Mouse (Mus musculus): Measurements from ENCODE around the gene Car3. TPM values are rescaled to one million over a fixed set of nuclear protein-coding genes. Genes with fewer than 3 reads are reported as not detected.

Car3 gene
- polyA plus RNA-seq, 1 experiment from 2014 or later, result 26.8 TPM

DNA sequence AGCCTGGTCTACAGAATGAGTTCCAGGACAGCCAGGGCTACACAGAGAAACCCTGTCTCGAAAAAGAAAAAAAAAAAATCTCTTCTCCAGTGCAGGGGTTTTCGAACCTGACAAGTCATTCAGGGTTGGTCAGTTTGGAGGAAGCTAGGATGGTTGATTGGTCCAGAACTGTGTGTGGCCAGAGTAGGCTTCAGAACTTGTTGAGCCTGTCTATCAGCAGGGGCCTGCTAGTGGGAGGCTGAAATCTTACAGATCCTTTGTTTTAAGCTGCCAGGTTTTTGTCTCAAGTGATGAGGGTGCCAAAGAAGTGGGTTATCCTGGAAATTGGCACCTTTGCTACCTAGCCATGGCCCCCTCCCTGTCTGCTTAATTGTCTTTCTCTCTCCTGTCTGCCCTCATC, 25.8 kb downstream of the Car3 start:
- Histone ChIP-seq H3K4me3 (ENCODE audit: low read length) (no peak overlapping the region), H3K27ac (ENCODE audit: low read depth, low read length) (no peak overlapping the region), H3K27me3 (ENCODE audit: control insufficient read depth, insufficient read depth, low read length) (no peaks in the 10 kb centered on the region), H3K9me3 (ENCODE audit: control insufficient read depth, low read length) (no peaks in the 10 kb centered on the region), H3K36me3 (ENCODE audit: control insufficient read depth, insufficient read depth, low read length) (no peaks in the 10 kb centered on the region), H3K9ac (ENCODE audit: low read depth, low read length) (no peak overlapping the region), H3K4me1 (ENCODE audit: control insufficient read depth, insufficient read depth, low read length) (0 out of 2 replicates have a peak, but pooled peaks cover 3% of the 10 kb centered on the region), H3K4me2 (replicated peaks; ENCODE audit: low read depth, low read length) (no peak overlapping the region)
- no peak for ATAC-seq (ENCODE audit: low FRiP score, low TSS enrichment)
- WGBS, result 58% methylated on average over 2 of the region's 2 CpGs

DNA sequence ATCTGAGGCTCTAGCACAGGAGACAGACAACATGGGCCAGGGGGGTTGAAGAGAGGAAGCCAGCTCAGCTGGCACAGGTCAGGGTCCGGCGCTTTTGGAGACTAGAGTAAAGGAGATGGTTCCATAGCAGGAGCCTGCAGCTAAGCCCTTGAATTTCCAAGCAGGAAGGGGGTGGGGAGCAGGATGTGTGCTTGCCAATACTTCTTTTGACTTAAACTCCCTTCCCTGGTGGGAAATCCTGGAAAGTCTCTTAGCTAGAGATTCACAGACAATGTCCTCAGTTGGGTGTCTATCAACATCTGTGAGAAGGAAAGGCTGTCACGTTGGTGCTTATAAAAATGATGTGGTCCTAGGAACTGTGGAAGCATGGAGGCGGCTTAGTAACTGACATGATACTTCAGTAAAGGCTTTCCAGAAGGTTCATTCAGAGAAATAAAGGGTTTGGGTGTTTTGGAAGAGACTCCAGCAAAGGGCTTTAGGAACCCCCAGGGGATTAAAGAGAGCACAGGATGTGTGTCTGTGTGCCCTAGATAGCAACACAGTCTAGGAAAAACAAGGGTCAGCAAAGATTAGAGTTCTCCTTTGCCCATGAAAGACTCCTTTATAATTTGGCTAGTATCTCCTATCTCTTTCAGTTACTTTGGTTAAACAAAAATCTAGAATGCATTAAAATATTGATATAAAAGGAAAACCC, 26.6 kb downstream of the Car3 start:
- no peaks in the 10 kb centered on the region for H3K9me3 ChIP-seq (ENCODE audit: control insufficient read depth, low read length)
- no peak overlapping the region for H3K27ac ChIP-seq (ENCODE audit: low read depth, low read length)
- no peaks in the 10 kb centered on the region for H3K36me3 ChIP-seq (ENCODE audit: control insufficient read depth, insufficient read depth, low read length)
- ATAC-seq (ENCODE audit: low FRiP score, low TSS enrichment), result no peak
- H3K4me3 ChIP-seq (ENCODE audit: low read length), result no peak overlapping the region
- 67% methylated on average over 4 of the region's 4 CpGs for WGBS
- no peak overlapping the region for H3K9ac ChIP-seq (ENCODE audit: low read depth, low read length)
- 0 out of 2 replicates have a peak, but pooled peaks cover 3% of the 10 kb centered on the region for H3K4me1 ChIP-seq (ENCODE audit: control insufficient read depth, insufficient read depth, low read length)
- no peaks in the 10 kb centered on the region for H3K27me3 ChIP-seq (ENCODE audit: control insufficient read depth, insufficient read depth, low read length)
- H3K4me2 ChIP-seq (replicated peaks; ENCODE audit: low read depth, low read length), result no peak overlapping the region

DNA sequence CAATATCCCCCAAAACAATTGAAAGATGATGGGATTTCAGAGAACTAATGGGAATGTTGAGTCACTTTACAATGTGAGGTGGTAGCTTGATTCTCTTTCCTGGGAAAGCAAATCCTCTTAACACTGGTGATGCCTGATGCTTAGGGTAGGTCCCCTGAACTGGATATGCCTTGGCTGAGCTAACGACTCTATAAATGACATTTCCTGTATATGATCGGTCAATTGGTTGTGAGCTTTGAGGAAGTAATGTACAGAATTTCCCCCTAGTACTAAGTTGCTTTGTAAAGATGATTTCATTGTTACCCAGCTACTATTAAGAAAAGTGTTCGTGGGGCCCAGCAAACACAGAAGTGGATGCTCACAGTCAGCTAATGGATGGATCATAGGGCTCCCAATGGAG, 29.7 kb downstream of the Car3 start:
- Histone ChIP-seq H3K9me3 (ENCODE audit: control insufficient read depth, low read length) (no peaks in the 10 kb centered on the region), H3K4me2 (replicated peaks; ENCODE audit: low read depth, low read length) (no peak overlapping the region), H3K4me1 (ENCODE audit: control insufficient read depth, insufficient read depth, low read length) (0 out of 2 replicates have a peak, but pooled peaks cover 3% of the 10 kb centered on the region), H3K36me3 (ENCODE audit: control insufficient read depth, insufficient read depth, low read length) (no peaks in the 10 kb centered on the region), H3K27me3 (ENCODE audit: control insufficient read depth, insufficient read depth, low read length) (no peaks in the 10 kb centered on the region), H3K4me3 (ENCODE audit: low read length) (no peak overlapping the region), H3K27ac (ENCODE audit: low read depth, low read length) (no peak overlapping the region), H3K9ac (ENCODE audit: low read depth, low read length) (no peak overlapping the region)
- ATAC-seq (ENCODE audit: low FRiP score, low TSS enrichment), result no peak
- WGBS, result 83% methylated on average over 3 of the region's 3 CpGs

DNA sequence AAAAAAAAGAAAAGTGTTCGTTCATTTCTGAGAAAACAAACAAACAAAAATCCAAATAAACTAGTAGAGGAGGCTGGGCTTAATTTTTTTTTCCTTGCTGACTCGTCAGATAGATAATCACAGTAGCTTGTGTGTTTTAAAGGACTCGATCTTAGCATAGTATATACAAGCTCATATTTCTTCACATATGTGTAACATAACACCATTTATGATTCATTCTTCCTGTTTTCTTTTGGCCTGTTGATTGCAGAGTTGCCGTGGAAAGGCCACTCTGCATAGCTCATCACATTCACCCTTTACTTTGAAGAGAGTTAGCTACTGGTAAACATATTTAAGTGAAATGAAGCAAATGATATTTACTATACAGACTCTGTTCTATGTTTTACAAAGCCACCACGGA, 30.4 kb downstream of the Car3 start:
- 0 out of 2 replicates have a peak, but pooled peaks cover 3% of the 10 kb centered on the region for H3K4me1 ChIP-seq (ENCODE audit: control insufficient read depth, insufficient read depth, low read length)
- no peaks in the 10 kb centered on the region for H3K36me3 ChIP-seq (ENCODE audit: control insufficient read depth, insufficient read depth, low read length)
- no peaks in the 10 kb centered on the region for H3K27me3 ChIP-seq (ENCODE audit: control insufficient read depth, insufficient read depth, low read length)
- H3K9me3 ChIP-seq (ENCODE audit: control insufficient read depth, low read length), result no peaks in the 10 kb centered on the region
- ATAC-seq (ENCODE audit: low FRiP score, low TSS enrichment), result no peak
- no peak overlapping the region for H3K27ac ChIP-seq (ENCODE audit: low read depth, low read length)
- no peak overlapping the region for H3K4me3 ChIP-seq (ENCODE audit: low read length)
- H3K4me2 ChIP-seq (replicated peaks; ENCODE audit: low read depth, low read length), result no peak overlapping the region
- 62% methylated on average over 5 of the region's 5 CpGs for WGBS
- H3K9ac ChIP-seq (ENCODE audit: low read depth, low read length), result no peak overlapping the region

DNA sequence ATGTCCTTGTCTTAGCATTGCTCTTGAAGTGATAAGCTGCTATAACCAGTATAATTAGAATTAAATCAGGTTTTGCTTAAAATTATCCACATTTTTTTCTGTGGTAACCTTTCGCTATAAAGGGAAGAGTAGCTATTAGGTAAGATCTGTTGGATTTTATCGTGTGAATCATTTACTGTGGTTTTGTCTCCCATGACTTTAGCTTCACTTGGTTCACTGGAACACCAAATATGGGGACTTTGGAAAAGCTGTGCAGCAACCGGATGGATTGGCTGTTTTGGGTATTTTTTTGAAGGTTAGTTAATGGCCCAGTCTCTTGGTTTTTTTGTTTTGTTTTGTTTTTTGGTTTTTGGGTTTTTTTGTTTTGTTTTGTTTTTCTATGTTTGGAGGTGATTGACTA, 32.0 kb downstream of the Car3 start:
- Histone ChIP-seq H3K4me1 (ENCODE audit: control insufficient read depth, insufficient read depth, low read length) (0 out of 2 replicates have a peak, but pooled peaks cover 3% of the 10 kb centered on the region), H3K9me3 (ENCODE audit: control insufficient read depth, low read length) (no peaks in the 10 kb centered on the region), H3K36me3 (ENCODE audit: control insufficient read depth, insufficient read depth, low read length) (no peaks in the 10 kb centered on the region), H3K9ac (ENCODE audit: low read depth, low read length) (no peak overlapping the region), H3K27me3 (ENCODE audit: control insufficient read depth, insufficient read depth, low read length) (no peaks in the 10 kb centered on the region), H3K27ac (ENCODE audit: low read depth, low read length) (no peak overlapping the region), H3K4me2 (replicated peaks; ENCODE audit: low read depth, low read length) (no peak overlapping the region), H3K4me3 (ENCODE audit: low read length) (no peak overlapping the region)
- 93% methylated on average over 3 of the region's 3 CpGs for WGBS
- no peak for ATAC-seq (ENCODE audit: low FRiP score, low TSS enrichment)

DNA sequence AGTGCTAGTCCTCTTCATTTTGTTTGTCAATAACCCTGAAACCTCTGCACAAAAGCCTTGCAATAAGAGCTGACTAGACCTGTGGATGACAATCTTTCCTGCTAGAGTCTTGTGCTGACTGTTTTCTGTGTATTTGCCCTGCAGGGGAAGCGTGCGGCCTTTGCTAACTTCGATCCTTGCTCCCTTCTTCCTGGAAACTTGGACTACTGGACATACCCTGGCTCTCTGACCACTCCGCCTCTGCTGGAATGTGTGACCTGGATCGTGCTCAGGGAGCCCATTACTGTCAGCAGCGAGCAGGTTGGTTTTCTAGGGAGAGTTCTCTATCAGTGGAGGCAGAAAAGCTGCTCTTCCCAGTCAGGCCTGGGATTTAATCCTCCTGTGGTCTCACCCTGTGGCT, 34.5 kb downstream of the Car3 start:
- no peaks in the 10 kb centered on the region for H3K9me3 ChIP-seq (ENCODE audit: control insufficient read depth, low read length)
- no peaks in the 10 kb centered on the region for H3K36me3 ChIP-seq (ENCODE audit: control insufficient read depth, insufficient read depth, low read length)
- WGBS, result 80% methylated on average over 6 of the region's 6 CpGs
- no peak overlapping the region for H3K27ac ChIP-seq (ENCODE audit: low read depth, low read length)
- H3K9ac ChIP-seq (ENCODE audit: low read depth, low read length), result no peak overlapping the region
- no peak overlapping the region for H3K4me2 ChIP-seq (replicated peaks; ENCODE audit: low read depth, low read length)
- no peak for ATAC-seq (ENCODE audit: low FRiP score, low TSS enrichment)
- no peaks in the 10 kb centered on the region for H3K4me1 ChIP-seq (ENCODE audit: control insufficient read depth, insufficient read depth, low read length)
- H3K27me3 ChIP-seq (ENCODE audit: control insufficient read depth, insufficient read depth, low read length), result no peaks in the 10 kb centered on the region
- no peak overlapping the region for H3K4me3 ChIP-seq (ENCODE audit: low read length)

DNA sequence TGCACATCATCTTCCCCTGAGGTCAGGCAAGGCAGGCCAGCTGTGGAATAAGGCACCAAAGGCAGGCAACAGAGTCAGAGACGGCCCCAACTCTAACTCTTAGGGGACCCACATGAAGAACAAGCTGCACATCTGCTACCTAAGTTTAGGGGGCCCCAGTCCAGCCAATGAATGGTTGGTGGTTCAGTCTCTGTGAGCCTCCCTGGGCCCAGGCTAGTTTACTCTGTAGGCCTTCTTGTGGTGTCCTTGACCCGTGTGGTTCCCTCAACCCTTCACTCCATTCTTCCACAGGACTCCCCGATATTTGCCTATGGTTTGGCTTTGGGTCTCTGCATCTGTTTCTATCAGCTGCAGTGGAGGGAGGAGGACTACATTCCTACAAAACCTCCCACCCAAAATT, 40.1 kb downstream of the Car3 start:
- 89% methylated on average over 3 of the region's 3 CpGs for WGBS
- no peak for ATAC-seq (ENCODE audit: low FRiP score, low TSS enrichment)
- no peaks in the 10 kb centered on the region for H3K36me3 ChIP-seq (ENCODE audit: control insufficient read depth, insufficient read depth, low read length)
- no peaks in the 10 kb centered on the region for H3K4me1 ChIP-seq (ENCODE audit: control insufficient read depth, insufficient read depth, low read length)
- no peak overlapping the region for H3K27ac ChIP-seq (ENCODE audit: low read depth, low read length)
- H3K4me2 ChIP-seq (replicated peaks; ENCODE audit: low read depth, low read length), result no peak overlapping the region
- no peaks in the 10 kb centered on the region for H3K27me3 ChIP-seq (ENCODE audit: control insufficient read depth, insufficient read depth, low read length)
- no peak overlapping the region for H3K4me3 ChIP-seq (ENCODE audit: low read length)
- no peak overlapping the region for H3K9ac ChIP-seq (ENCODE audit: low read depth, low read length)
- no peaks in the 10 kb centered on the region for H3K9me3 ChIP-seq (ENCODE audit: control insufficient read depth, low read length)

DNA sequence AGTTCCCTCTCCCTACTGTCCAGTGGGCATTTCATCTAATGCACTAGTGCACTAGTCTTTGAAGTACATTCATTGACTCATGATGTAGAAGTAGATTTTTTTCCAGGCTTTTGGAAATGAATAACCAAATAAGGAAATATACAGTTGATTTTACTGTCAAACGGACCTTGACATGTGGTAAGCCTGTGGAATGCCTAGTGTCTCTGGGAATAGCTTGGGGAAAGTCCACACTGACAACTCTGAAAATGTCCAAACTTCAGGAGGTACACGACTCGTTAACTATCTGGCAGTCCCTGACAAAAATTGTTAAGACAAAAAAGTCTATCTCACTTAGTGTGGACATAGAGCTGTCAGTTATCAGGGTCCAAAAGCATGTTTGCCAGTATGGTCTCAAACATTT, 40.9 kb downstream of the Car3 start:
- Histone ChIP-seq H3K4me3 (ENCODE audit: low read length) (no peak overlapping the region), H3K36me3 (ENCODE audit: control insufficient read depth, insufficient read depth, low read length) (no peaks in the 10 kb centered on the region), H3K9me3 (ENCODE audit: control insufficient read depth, low read length) (no peaks in the 10 kb centered on the region), H3K4me2 (replicated peaks; ENCODE audit: low read depth, low read length) (no peak overlapping the region), H3K27me3 (ENCODE audit: control insufficient read depth, insufficient read depth, low read length) (no peaks in the 10 kb centered on the region), H3K4me1 (ENCODE audit: control insufficient read depth, insufficient read depth, low read length) (no peaks in the 10 kb centered on the region), H3K27ac (ENCODE audit: low read depth, low read length) (no peak overlapping the region), H3K9ac (ENCODE audit: low read depth, low read length) (no peak overlapping the region)
- no peak for ATAC-seq (ENCODE audit: low FRiP score, low TSS enrichment)
- WGBS, result 86% methylated on average over 3 of the region's 3 CpGs

DNA sequence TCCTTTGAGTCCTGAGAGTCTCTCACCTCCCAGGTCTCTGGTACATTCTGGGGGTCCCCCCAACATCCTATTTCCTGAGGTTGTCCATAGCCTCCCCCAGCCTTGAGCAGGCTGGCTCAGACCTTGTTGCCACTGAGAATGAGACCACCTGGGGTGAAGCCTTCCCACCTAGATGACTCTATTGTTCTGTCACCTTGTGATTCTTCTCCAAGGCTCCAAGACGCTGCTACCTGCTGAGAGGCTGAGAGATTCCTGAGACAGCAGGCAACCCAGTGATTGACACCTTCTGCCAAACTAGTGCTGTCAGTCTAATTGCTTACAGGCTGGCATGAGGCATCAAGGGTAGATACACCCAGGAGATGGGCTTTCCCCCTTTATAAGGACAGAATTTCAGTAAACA, 44.0 kb downstream of the Car3 start:
- no peak for ATAC-seq (ENCODE audit: low FRiP score, low TSS enrichment)
- no peaks in the 10 kb centered on the region for H3K36me3 ChIP-seq (ENCODE audit: control insufficient read depth, insufficient read depth, low read length)
- no peaks in the 10 kb centered on the region for H3K27me3 ChIP-seq (ENCODE audit: control insufficient read depth, insufficient read depth, low read length)
- no peak overlapping the region for H3K4me2 ChIP-seq (replicated peaks; ENCODE audit: low read depth, low read length)
- H3K4me3 ChIP-seq (ENCODE audit: low read length), result no peak overlapping the region
- WGBS, result 56% methylated on average over 1 of the region's 1 CpGs
- H3K4me1 ChIP-seq (ENCODE audit: control insufficient read depth, insufficient read depth, low read length), result no peaks in the 10 kb centered on the region
- H3K27ac ChIP-seq (ENCODE audit: low read depth, low read length), result no peak overlapping the region
- H3K9me3 ChIP-seq (ENCODE audit: control insufficient read depth, low read length), result no peaks in the 10 kb centered on the region
- no peak overlapping the region for H3K9ac ChIP-seq (ENCODE audit: low read depth, low read length)
